Mouse (Mus musculus) cortical plate, adult 2 months (tissue): ENCODE data around the gene Gm4450.

Source experiments
- CTCF ChIP-seq: fragments of 200-500 bp; IDR thresholded peaks from 2 replicates; pipeline ENCODE4 v1.5.1; 2011; ENCODE audit warnings: mild to moderate bottlenecking, control low read depth, low read length; ENCODE audit not compliant: insufficient read depth; ENCODE audit errors: extremely low read depth
- POLR2A ChIP-seq: fragments of 200-500 bp; IDR thresholded peaks from 2 replicates; pipeline ENCODE4 v1.6.1; 2011; ENCODE audit warnings: mild to moderate bottlenecking, low read length, control low read depth; ENCODE audit not compliant: insufficient read depth; ENCODE audit errors: extremely low read depth

DNA sequence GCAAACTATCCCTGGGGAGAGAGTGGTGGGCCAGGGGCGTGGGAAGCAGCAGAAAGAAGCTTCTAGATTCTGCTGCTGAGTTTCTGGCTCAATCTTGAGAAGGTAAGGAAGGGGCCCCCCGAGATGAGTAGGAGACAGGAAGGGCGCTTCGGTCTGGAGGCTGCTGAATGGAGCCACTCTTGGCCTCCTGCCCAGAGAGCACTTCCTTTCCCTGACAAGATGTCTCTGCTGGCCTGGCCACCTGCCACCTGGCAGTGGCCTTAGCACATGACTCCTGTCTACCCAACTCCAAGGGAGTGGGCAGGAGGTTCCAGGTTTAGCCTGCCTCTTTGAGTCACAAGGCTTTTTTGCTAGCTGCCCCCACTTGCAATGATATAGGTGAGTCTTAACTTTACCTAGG lies 39.6 kb downstream of the Gm4450 start:
- no peak for TF ChIP-seq CTCF
- no peak for TF ChIP-seq POLR2A
